Mouse (Mus musculus): ENCODE results near the gene Ext2.

- TF ChIP-seq EP300 (IDR thresholded peaks at IDR 0.05; ENCODE audit: insufficient read depth, low read depth, low read length), result no peak
- no peak for TF ChIP-seq CTCF (IDR thresholded peaks at IDR 0.05)
These were observed 179.0 kb downstream of the Ext2 start for GRCm38 (mm10) chr2:93643403-93643780.

Data from heart, adult 2 months (tissue).